Mouse (Mus musculus) kidney, adult 2 months (tissue): ENCODE data around the gene Gm20489.

ENCODE experiments used
- CTCF ChIP-seq: fragments of 200-500 bp; conservative IDR thresholded peaks from 2 replicates; pipeline ENCODE4 v1.5.1; 2011; ENCODE audit warnings: low read depth, mild to moderate bottlenecking, control low read depth, low read length, moderate library complexity, mixed read lengths; ENCODE audit not compliant: insufficient read depth, insufficient read length
- POLR2A ChIP-seq: fragments of 200-500 bp; IDR thresholded peaks from one replicate; pipeline ENCODE4 v1.6.1; 2011; ENCODE audit warnings: low read depth, low read length, control low read depth

DNA sequence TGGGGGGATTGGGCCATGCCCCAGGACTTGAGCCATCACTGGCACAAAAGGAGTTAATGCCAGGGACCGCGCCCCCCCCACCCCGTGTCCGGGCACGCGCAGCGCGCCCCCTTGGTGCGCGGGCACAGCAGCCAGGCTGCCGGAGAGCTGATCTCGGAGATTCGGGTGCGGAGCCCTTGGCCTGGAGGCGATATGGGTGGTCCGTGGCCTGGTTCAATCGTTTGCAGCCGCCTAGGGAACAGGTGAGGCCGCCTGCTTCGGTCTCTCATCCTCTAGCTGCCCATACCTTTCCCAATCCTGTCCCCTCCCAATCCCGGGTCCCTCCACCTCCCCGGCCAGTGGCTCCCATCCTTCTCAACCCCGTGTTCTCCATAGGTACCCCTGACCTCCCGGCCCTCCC, 30.2 kb upstream of the Gm20489 start, which contains the start of gene Nlgn3:
- TF ChIP-seq CTCF, result no peak
- TF ChIP-seq POLR2A, result no peak
